Mouse (Mus musculus) forebrain, embryonic 13.5 days (tissue): ENCODE results near the gene Klhdc3. TPM values are rescaled to one million over a fixed set of nuclear protein-coding genes. Genes with fewer than 3 reads are reported as not detected.

Source experiments
- ATAC-seq: fragments of 200-750 bp; cut with Nextera tagmentation; 2 replicates; pipeline ENCODE4 v1.8.0; 2017
- H3K27ac ChIP-seq: fragments of 300-500 bp; sonication (generic); 2 replicates; pipeline ENCODE4 v1.5.1; 2015; ENCODE audit warnings: inconsistent platforms, mild to moderate bottlenecking, moderate library complexity
- H3K27me3 ChIP-seq: fragments of 300-500 bp; sonication (generic); 2 replicates; pipeline ENCODE4 v1.6.1; 2015; ENCODE audit warnings: mild to moderate bottlenecking, inconsistent platforms
- H3K36me3 ChIP-seq: fragments of 300-500 bp; sonication (generic); 2 replicates; pipeline ENCODE4 v1.6.1; 2015; ENCODE audit warnings: mild to moderate bottlenecking, inconsistent platforms; ENCODE audit not compliant: poor library complexity, severe bottlenecking
- H3K4me1 ChIP-seq: fragments of 300-500 bp; sonication (generic); 2 replicates; pipeline ENCODE4 v1.6.1; 2015; ENCODE audit warnings: inconsistent platforms
- H3K4me2 ChIP-seq: fragments of 300-500 bp; sonication (generic); 2 replicates; pipeline ENCODE4 v1.6.1; 2015; ENCODE audit warnings: inconsistent platforms, mild to moderate bottlenecking, moderate library complexity
- H3K4me3 ChIP-seq: fragments of 300-500 bp; sonication (generic); 2 replicates; pipeline ENCODE4 v1.5.1; 2015; ENCODE audit warnings: mild to moderate bottlenecking, inconsistent platforms
- H3K9ac ChIP-seq: fragments of 300-500 bp; sonication (generic); 2 replicates; pipeline ENCODE4 v1.6.1; 2015; ENCODE audit warnings: mild to moderate bottlenecking, inconsistent platforms
- H3K9me3 ChIP-seq: fragments of 300-500 bp; sonication (generic); replicated peaks from 2 replicates; pipeline ENCODE4 v1.6.1; 2016; ENCODE audit warnings: inconsistent platforms
- WGBS: fragments of 180-500 bp; shearing (Covaris S2); methylation state at CpG from one replicate; pipeline ENCODE4 v1.1.7; 2015; 5-methylcytosine and 5-hydroxymethylcytosine counted together
- polyA plus RNA-seq: library from polyadenylated mRNA; unstranded; fragments of >200 nt; fragmentation: Nextera tagmentation; extraction: Ambion mirVana; gene quantifications from 2 replicates; pipeline ENCODE4 v1.2.1, GENCODE M21; 2015

Gene Klhdc3
- polyA plus RNA-seq, 1 experiment from 2014 or later: 145 TPM

DNA sequence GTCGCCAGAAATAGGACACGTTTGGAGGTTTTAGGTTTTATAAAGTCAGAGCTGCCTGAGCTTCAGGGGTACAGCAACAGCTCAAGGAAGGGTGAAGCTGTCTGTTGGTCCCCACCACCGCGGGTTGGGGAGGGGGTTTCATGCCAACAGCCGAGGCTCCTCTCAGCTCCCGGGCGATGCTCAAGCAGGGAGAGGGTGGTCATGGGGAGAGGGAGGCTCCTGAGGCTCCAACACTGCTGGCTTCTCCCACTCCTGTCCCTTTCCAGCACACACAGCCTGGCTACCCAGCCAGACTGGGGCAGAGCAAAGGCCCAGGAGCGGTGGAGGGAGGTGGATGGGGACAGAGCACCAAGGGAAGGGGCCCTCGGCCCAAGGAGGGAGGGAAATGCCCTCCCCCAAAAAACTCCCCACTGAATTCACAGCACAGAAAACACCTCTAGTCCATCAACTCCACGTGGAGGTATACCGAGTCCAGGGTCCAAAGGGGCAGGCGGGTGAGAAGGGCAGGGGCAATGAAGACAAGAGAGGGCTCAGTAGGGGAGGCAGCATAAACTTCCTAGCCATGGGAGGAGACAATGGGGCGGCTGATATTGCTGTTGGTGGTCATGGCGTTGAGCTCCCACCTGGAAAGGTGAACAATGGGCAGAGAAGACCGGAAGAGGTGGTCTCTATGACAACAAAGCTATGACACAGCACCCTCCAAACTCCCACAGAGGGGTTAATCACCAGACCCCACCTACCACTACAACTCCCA is 6.0 kb downstream of the Klhdc3 start:
- Histone ChIP-seq H3K27ac (peak overlapping the region; percentile 65), H3K4me3 (peak overlapping the region; percentile 81), H3K9me3 (no peaks in the 10 kb centered on the region), H3K36me3 (peaks cover 57% of the 10 kb centered on the region), H3K4me1 (peaks cover 37% of the 10 kb centered on the region), H3K9ac (peak overlapping the region; percentile 77), H3K27me3 (no peaks in the 10 kb centered on the region), H3K4me2 (peak overlapping the region; percentile 73)
- peak; percentile 39 for ATAC-seq
- WGBS: 16% methylated on average over 15 of the region's 15 CpGs

DNA sequence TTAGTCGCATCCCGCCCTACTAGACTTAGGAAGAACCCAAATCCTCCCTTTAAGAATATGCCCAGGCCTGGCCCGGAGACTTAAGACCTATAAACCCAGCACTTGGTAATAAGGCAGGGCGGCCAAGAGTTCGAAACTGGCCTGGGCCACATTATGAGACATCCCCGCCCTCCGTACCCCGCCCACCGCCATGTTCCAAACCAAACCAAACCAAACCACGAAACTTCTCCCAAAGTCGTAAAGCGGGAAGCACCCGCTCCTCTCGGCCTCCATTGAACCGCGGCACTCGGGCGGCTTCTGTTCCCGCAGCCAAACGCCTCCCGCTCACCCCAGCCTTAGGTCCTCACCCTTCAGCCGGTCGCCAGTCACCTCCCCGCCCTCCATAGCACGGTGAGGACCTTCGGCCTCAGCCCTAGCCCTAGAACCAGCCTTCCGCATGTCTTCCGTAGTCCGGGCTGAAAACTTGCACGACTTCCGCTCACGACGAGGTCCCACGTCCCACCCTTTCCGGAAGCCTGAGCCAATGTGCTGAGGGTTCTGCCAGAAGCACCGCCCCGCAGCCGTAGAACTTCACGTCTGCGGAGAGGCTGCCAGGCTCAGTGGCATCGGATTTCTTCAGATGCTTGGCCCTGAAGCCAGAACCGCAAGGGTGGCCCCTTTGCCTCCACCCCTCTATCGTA is 6.7 kb downstream of the Klhdc3 start, which contains the start of gene Rrp36:
TSS of gene Rrp36 (minus strand) at position 503 of the 680 bp plus-strand sequence.
- Histone ChIP-seq H3K9ac (peak within 1 kb of the TSS; percentile 77), H3K4me2 (peak within 1 kb of the TSS; percentile 73), H3K27me3 (no peaks in the 10 kb centered on the region), H3K27ac (peak within 1 kb of the TSS; percentile 65), H3K9me3 (no peaks in the 10 kb centered on the region), H3K36me3 (peaks cover 64% of the 10 kb centered on the region), H3K4me1 (peaks cover 30% of the 10 kb centered on the region), H3K4me3 (peak within 1 kb of the TSS; percentile 81)
- under 1% methylated on average over 43 of the region's 43 CpGs for WGBS
- peak; percentile 94 for ATAC-seq

DNA sequence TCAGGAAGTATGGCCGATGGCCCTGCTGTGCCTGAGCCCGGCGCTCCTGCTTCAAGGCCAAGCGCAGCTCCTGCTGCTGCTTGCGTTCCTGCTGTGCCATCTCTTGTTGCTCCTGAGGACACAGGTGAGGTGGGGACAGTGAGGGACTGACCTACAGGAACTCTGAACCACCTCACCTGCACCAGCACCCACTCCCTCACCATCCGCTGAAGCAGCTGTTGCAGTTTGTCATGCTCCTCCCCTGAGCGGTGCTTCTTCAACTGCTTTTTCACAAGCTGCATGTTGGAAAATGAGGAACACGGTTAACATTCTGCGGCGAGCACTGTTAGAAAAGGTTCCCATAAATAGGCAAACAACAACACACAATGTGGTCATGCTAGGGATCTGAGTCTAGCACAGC is 10.8 kb downstream of the Klhdc3 start:
- 97% methylated on average over 10 of the region's 10 CpGs for WGBS
- H3K9me3 ChIP-seq: no peaks in the 10 kb centered on the region
- no peak overlapping the region for H3K4me2 ChIP-seq

GRCm38 (mm10) chr17:46667712-46668111 is 13.0 kb downstream of the Klhdc3 start:
- Histone ChIP-seq H3K36me3 (peaks cover 78% of the 10 kb centered on the region), H3K27me3 (no peaks in the 10 kb centered on the region), H3K27ac (no peak overlapping the region), H3K9ac (no peak overlapping the region), H3K9me3 (no peaks in the 10 kb centered on the region), H3K4me2 (no peak overlapping the region), H3K4me1 (no peaks in the 10 kb centered on the region), H3K4me3 (no peak overlapping the region)
- WGBS: 96% methylated on average over 16 of the region's 16 CpGs
- ATAC-seq: no peak

More for the DNA sequence above, 10.8 kb downstream of the Klhdc3 start:
- Histone ChIP-seq H3K4me1 (peaks cover 15% of the 10 kb centered on the region), H3K4me3 (no peak overlapping the region), H3K27ac (no peak overlapping the region), H3K9ac (no peak overlapping the region), H3K36me3 (peaks cover 61% of the 10 kb centered on the region), H3K27me3 (no peaks in the 10 kb centered on the region)
- ATAC-seq: no peak

DNA sequence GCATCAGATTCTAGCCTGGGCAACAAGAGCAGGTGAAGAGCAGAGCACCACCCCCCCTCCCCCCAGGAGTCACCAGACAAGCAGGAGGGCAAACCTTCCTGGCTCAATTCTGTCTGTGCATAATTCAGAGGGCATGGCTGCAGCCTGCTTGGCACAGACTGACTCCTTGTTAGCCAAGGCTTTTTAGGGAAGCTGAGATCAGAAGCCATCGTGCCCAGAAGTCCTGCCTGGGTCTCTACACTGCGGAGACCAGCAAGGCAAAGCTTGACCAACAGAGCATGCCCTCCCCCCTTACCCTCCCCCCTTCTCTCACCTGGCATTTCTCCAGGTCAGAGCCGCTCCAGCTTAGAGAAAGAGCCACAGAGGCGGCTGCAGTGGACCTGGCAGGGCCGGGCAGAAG is 18.0 kb downstream of the Klhdc3 start:
- H3K36me3 ChIP-seq: peaks cover 95% of the 10 kb centered on the region
- H3K4me1 ChIP-seq: no peaks in the 10 kb centered on the region
- WGBS: 85% methylated on average over 5 of the region's 5 CpGs
- H3K27me3 ChIP-seq: no peaks in the 10 kb centered on the region
- H3K4me2 ChIP-seq: no peak overlapping the region
- no peak overlapping the region for H3K27ac ChIP-seq
- H3K4me3 ChIP-seq: no peak overlapping the region
- no peak overlapping the region for H3K9ac ChIP-seq
- no peaks in the 10 kb centered on the region for H3K9me3 ChIP-seq
- ATAC-seq: no peak

- WGBS: 94% methylated on average over 12 of the region's 12 CpGs
- no peaks in the 10 kb centered on the region for H3K27me3 ChIP-seq
- H3K4me3 ChIP-seq: no peak overlapping the region
- H3K9ac ChIP-seq: no peak overlapping the region
- no peaks in the 10 kb centered on the region for H3K9me3 ChIP-seq
- H3K27ac ChIP-seq: no peak overlapping the region
- no peak overlapping the region for H3K4me2 ChIP-seq
- H3K4me1 ChIP-seq: no peaks in the 10 kb centered on the region
- no peak for ATAC-seq
- H3K36me3 ChIP-seq: peaks cover 97% of the 10 kb centered on the region
These were observed 18.7 kb downstream of the Klhdc3 start for GRCm38 (mm10) chr17:46661981-46662380.

- Histone ChIP-seq H3K4me3 (no peak overlapping the region), H3K27me3 (no peaks in the 10 kb centered on the region), H3K9me3 (no peaks in the 10 kb centered on the region), H3K27ac (no peak overlapping the region), H3K36me3 (peaks cover 97% of the 10 kb centered on the region), H3K4me1 (no peaks in the 10 kb centered on the region), H3K4me2 (no peak overlapping the region), H3K9ac (no peak overlapping the region)
- ATAC-seq: no peak
- 98% methylated on average over 9 of the region's 9 CpGs for WGBS
These were observed 19.4 kb downstream of the Klhdc3 start for GRCm38 (mm10) chr17:46661351-46661750.

- no peak overlapping the region for H3K27ac ChIP-seq
- peaks cover 25% of the 10 kb centered on the region for H3K4me1 ChIP-seq
- H3K9ac ChIP-seq: no peak overlapping the region
- H3K9me3 ChIP-seq: no peaks in the 10 kb centered on the region
- no peak overlapping the region for H3K4me3 ChIP-seq
- H3K36me3 ChIP-seq: peaks cover 84% of the 10 kb centered on the region
- H3K4me2 ChIP-seq: no peak overlapping the region
- no peaks in the 10 kb centered on the region for H3K27me3 ChIP-seq
- 89% methylated on average over 6 of the region's 6 CpGs for WGBS
- ATAC-seq: no peak
These were observed 24.7 kb downstream of the Klhdc3 start for GRCm38 (mm10) chr17:46656054-46656453.

- Histone ChIP-seq H3K4me1 (peaks cover 44% of the 10 kb centered on the region), H3K27me3 (no peaks in the 10 kb centered on the region), H3K36me3 (peaks cover 55% of the 10 kb centered on the region), H3K9me3 (no peaks in the 10 kb centered on the region), H3K27ac (no peak overlapping the region), H3K4me3 (peak overlapping the region; percentile 68), H3K4me2 (peak overlapping the region; percentile 91), H3K9ac (peak overlapping the region; percentile 92)
- WGBS: 79% methylated on average over 20 of the region's 20 CpGs
- ATAC-seq: no peak
These were observed 28.8 kb downstream of the Klhdc3 start for GRCm38 (mm10) chr17:46651755-46652547.

DNA sequence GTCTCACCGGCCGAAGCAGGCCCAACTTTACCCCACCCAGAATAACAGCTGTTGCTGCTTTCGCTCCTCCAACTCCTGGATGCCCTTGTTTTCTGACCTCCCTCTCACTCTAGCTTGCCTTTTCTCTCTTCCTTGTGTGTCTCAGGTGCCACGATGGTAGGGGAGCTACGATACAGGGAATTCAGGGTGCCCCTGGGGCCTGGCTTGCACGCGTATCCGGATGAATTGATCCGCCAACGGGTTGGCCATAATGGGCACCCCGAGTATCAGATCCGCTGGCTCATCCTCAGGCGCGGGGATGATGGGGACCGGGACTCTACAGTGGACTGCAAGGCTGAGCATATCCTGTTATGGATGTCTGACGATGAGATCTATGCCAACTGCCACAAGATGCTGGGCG is 29.4 kb downstream of the Klhdc3 start:
- 79% methylated on average over 17 of the region's 17 CpGs for whole genome bisulfite sequencing
- no peak for ATAC-seq

GRCm38 (mm10) chr17:46650232-46651031 is 30.3 kb downstream of the Klhdc3 start, which contains the start of gene Cul7:
Gene Cul7, plus strand, starts transcription at chr17:46650337.
- peaks cover 40% of the 10 kb centered on the region for H3K36me3 ChIP-seq
- H3K4me3 ChIP-seq: peak within 1 kb of the TSS; percentile 68
- ATAC-seq: peak; percentile 93
- H3K4me2 ChIP-seq: peak within 1 kb of the TSS; percentile 91
- no peaks in the 10 kb centered on the region for H3K9me3 ChIP-seq
- peak within 1 kb of the TSS; percentile 94 for H3K27ac ChIP-seq
- WGBS: 1% methylated on average over 58 of the region's 58 CpGs
- H3K9ac ChIP-seq: peak within 1 kb of the TSS; percentile 92
- no peaks in the 10 kb centered on the region for H3K27me3 ChIP-seq
- peaks cover 48% of the 10 kb centered on the region for H3K4me1 ChIP-seq

More for the DNA sequence above, 29.4 kb downstream of the Klhdc3 start:
- no peaks in the 10 kb centered on the region for H3K9me3 ChIP-seq
- peaks cover 48% of the 10 kb centered on the region for H3K36me3 ChIP-seq
- no peaks in the 10 kb centered on the region for H3K27me3 ChIP-seq
- peak overlapping the region; percentile 92 for H3K9ac ChIP-seq
- peak overlapping the region; percentile 91 for H3K4me2 ChIP-seq
- peak overlapping the region; percentile 68 for H3K4me3 ChIP-seq
- H3K27ac ChIP-seq: peak overlapping the region; percentile 94; the same call in 1 of the 2 replicates
- H3K4me1 ChIP-seq: peaks cover 48% of the 10 kb centered on the region
